Mouse (Mus musculus): Measurements from ENCODE around the gene Il17f.

DNA sequence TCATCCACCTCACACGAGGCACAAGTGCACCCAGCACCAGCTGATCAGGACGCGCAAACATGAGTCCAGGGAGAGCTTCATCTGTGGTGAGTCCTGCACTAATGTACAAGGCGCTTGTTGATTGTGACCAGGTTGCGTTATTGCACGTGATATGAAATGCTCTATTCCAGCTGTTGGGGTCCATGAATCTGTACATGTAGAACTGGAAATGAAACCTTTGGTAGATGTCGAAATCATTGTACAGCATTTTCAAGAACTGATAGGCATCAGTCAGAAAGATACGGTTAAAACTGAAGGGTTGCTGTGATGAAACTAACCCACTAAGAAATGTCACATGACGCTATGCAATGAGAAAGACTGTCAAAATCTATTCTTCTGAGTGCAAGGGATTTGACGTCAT is 59.5 kb downstream of the Il17f start, which contains the start of gene Il17a:
- no peak for TF ChIP-seq CTCF (IDR thresholded peaks at IDR 0.05; ENCODE audit: low read depth, low read length)
- no peak for TF ChIP-seq POLR2A (IDR thresholded peaks at IDR 0.05; ENCODE audit: borderline replicate concordance, low read depth, low read length)
